Mouse (Mus musculus): ENCODE data around the gene Vmn2r92.
"Not testable (repeated sequence)": the region's sequence is repeated elsewhere in the genome, so short reads cannot be mapped to it uniquely, and the experiment has no call there.

Gene Vmn2r92

GRCm38 (mm10) chr17:18151587-18151986, at the start of gene Vmn2r92:
TSS of gene Vmn2r92 (plus strand) at chr17:18151887.
- DNase-seq (ENCODE audit: low read depth in 1 of 2, low spot score in 2 of 2), result not testable (repeated sequence)

GRCm38 (mm10) chr17:18102265-18102664, 49.4 kb upstream of the Vmn2r92 start:
- not testable (repeated sequence) for DNase-seq (ENCODE audit: low read depth in 1 of 2, low spot score in 2 of 2)

DNA sequence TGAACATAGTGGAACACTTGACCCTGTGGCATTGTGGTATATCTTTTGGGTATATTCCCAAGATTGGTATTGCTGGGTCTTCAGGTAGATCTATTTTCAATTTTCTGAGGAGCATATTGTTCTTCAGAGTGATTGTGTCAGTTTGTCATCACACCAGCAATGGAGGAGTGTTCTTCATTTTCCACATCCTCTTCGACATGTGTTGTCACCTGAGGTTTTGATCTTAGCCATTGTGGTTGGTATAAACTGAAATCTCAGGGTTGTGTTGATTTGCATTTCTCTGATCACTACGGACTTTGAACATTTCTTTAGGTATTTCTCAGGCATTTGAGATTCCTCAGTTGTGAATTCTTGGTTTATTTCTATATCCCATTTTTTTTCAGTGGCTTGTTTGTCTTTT, 9.5 kb downstream of the Vmn2r92 start:
- not testable (repeated sequence) for DNase-seq (ENCODE audit: low read depth in 1 of 2, low spot score in 2 of 2)

- no peak for DNase-seq (ENCODE audit: low read depth in 1 of 2, low spot score in 2 of 2)
Measured at GRCm38 (mm10) chr17:18189732-18190131, 38.0 kb downstream of the Vmn2r92 start.

DNA sequence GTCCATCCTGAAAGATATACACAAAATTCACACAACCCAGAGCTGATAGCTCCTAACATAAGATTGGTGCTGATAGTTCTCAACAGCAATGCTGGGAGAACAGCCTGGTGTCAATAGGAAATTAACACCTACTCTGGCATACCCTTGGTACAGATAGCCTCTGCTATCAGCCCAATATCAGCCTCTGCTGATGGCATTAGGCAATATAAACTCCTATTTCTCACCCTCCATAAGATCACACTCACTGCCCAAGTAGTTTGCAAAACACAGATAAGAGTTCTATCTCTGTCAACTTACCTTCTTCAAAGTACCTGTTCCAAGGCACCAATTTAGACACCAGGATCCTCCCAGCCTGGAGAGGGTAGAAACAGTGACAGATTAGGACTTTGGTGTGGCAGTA, 69.6 kb downstream of the Vmn2r92 start:
- no peak for DNase-seq (ENCODE audit: low read depth in 1 of 2, low spot score in 2 of 2)

DNA sequence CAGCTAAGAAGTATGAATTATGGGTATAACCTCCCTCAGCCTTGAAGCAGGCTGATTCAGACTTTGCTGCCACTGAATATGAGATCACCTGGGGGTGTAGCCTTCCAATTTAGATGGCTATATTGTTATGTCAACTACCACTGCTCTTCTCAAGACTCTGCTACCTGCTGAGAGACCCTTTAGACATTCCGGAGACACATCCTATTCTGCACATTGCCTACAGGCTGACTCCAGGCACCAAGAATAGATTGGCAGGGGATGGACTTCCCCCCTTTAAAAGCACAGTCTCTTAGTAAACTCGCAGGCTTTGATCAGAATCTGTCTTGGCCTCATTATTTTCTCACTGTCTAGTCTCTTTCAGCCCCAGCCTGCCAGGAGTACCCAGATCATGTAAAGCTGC, 80.3 kb downstream of the Vmn2r92 start:
- DNase-seq (ENCODE audit: low read depth in 1 of 2, low spot score in 2 of 2), result no peak

- DNase-seq (ENCODE audit: low read depth in 1 of 2, low spot score in 2 of 2), result no peak
Measured at GRCm38 (mm10) chr17:18236931-18237330, 85.2 kb downstream of the Vmn2r92 start.
